Mouse (Mus musculus): ENCODE measurements around the gene Hacd4.

- no peak for TF ChIP-seq CTCF (IDR thresholded peaks at IDR 0.05; ENCODE audit: borderline replicate concordance, insufficient read depth, low read depth, low read length)
- no peak for TF ChIP-seq POLR2A (IDR thresholded peaks at IDR 0.05; ENCODE audit: borderline replicate concordance, insufficient read depth, low read length)
These were observed 41.4 kb upstream of the Hacd4 start for GRCm38 (mm10) chr4:88480130-88480529.
